Mouse (Mus musculus) hindbrain, embryonic 11.5 days (tissue): ENCODE measurements around the gene Mvp. TPM values are rescaled to one million over a fixed set of nuclear protein-coding genes. Genes with fewer than 3 reads are reported as not detected.

Experiments
- ATAC-seq: fragments of 200-750 bp; cut with Nextera tagmentation; 2 replicates; pipeline ENCODE4 v1.8.0; 2017; ENCODE audit warnings: mild to moderate bottlenecking, moderate TSS enrichment, moderate library complexity; ENCODE audit not compliant: low FRiP score
- DNase-seq: peaks from one replicate; pipeline ENCODE4 v3.0.0-alpha.2; 2015; ENCODE audit warnings: low spot score
- H3K27ac ChIP-seq: fragments of 300-500 bp; sonication (generic); 2 replicates; pipeline ENCODE4 v1.5.1; 2014; ENCODE audit warnings: mild to moderate bottlenecking, low read depth, low read length
- H3K27me3 ChIP-seq: fragments of 300-500 bp; sonication (generic); 2 replicates; pipeline ENCODE4 v1.6.1; 2014; ENCODE audit warnings: mild to moderate bottlenecking, low read length, moderate library complexity, mixed read lengths; ENCODE audit not compliant: control insufficient read depth, insufficient read depth
- H3K36me3 ChIP-seq: fragments of 300-500 bp; sonication (generic); 2 replicates; pipeline ENCODE4 v1.6.1; 2014; ENCODE audit warnings: mild to moderate bottlenecking, low read length, moderate library complexity, mixed read lengths; ENCODE audit not compliant: control insufficient read depth, insufficient read depth
- H3K4me1 ChIP-seq: fragments of 300-500 bp; sonication (generic); replicated peaks from 2 replicates; pipeline ENCODE4 v1.6.1; 2014; ENCODE audit warnings: low read length, mixed read lengths; ENCODE audit not compliant: control insufficient read depth, insufficient read depth
- H3K4me2 ChIP-seq: fragments of 300-500 bp; sonication (generic); replicated peaks from 2 replicates; pipeline ENCODE4 v1.6.1; 2014; ENCODE audit warnings: mild to moderate bottlenecking, low read depth, low read length
- H3K4me3 ChIP-seq: fragments of 300-500 bp; sonication (generic); 2 replicates; pipeline ENCODE4 v1.5.1; 2014; ENCODE audit warnings: low read depth, low read length
- H3K9ac ChIP-seq: fragments of 300-500 bp; sonication (generic); 2 replicates; pipeline ENCODE4 v1.6.1; 2014; ENCODE audit warnings: low read depth, low read length
- H3K9me3 ChIP-seq: fragments of 300-500 bp; sonication (generic); 2 replicates; pipeline ENCODE4 v1.6.1; 2016; ENCODE audit warnings: low read length; ENCODE audit not compliant: control insufficient read depth
- WGBS: fragments of 180-500 bp; shearing (Covaris S2); extraction: QIAGEN DNeasy Blood & Tissue Kit; methylation state at CpG from one replicate; pipeline ENCODE4 v1.1.7; 2014; 5-methylcytosine and 5-hydroxymethylcytosine counted together
- polyA plus RNA-seq: library from polyadenylated mRNA; unstranded; fragments of >200 nt; fragmentation: Nextera tagmentation; extraction: Ambion mirVana; gene quantifications from 2 replicates; pipeline ENCODE4 v1.2.1, GENCODE M21; 2014

Gene Mvp
- polyA plus RNA-seq, 1 experiment from 2014 or later, result 3.4 TPM

DNA sequence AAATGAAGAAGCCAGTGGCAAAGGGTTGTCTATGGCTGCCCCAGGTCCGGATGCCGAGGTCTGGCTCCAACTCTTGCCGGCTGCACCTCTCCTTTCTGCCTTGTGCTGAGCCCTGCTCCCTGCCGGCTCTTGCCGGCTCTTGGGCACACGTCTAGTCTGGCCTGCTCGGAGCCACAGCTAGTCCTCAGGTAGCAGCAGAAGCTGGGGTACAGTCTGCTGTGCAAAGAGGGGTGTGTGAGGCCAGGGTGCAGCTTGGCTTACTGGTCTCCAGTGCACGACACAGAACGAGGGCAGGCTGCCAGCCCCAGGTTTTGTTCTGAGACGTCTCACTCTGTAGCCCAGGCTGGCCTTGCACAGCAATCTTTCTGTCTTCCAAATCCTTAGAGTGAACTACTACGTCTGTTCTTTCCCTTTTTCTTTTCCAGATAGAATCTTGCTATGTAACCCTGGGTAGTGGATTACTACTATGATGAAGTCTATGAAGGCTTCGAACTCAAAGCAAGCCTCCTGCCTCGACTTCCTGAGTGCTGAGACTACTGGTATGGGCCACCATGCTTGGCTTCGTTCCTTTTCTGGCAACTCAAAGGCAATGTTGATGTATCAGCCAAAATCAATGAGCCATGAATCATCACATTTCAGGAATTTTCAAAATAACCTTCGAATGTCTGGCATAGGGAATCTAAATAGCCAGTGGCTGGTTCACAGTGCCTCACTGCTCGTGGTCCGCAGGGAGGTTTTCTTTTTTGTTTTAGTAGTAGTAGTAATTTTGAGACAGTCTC, 4.9 kb downstream of the Mvp start:
- no peaks in the 10 kb centered on the region for H3K4me1 ChIP-seq
- no peak for DNase-seq
- no peaks in the 10 kb centered on the region for H3K9me3 ChIP-seq
- 0 out of 2 replicates have a peak overlapping the region, but pooled peaks have one; percentile 67 for H3K27ac ChIP-seq
- H3K36me3 ChIP-seq, result 0 out of 2 replicates have a peak, but pooled peaks cover 4% of the 10 kb centered on the region
- H3K9ac ChIP-seq, result no peak overlapping the region
- no peak for ATAC-seq
- no peaks in the 10 kb centered on the region for H3K27me3 ChIP-seq
- WGBS, result 87% methylated on average over 17 of the region's 17 CpGs
- no peak overlapping the region for H3K4me3 ChIP-seq
- H3K4me2 ChIP-seq, result no peak overlapping the region

DNA sequence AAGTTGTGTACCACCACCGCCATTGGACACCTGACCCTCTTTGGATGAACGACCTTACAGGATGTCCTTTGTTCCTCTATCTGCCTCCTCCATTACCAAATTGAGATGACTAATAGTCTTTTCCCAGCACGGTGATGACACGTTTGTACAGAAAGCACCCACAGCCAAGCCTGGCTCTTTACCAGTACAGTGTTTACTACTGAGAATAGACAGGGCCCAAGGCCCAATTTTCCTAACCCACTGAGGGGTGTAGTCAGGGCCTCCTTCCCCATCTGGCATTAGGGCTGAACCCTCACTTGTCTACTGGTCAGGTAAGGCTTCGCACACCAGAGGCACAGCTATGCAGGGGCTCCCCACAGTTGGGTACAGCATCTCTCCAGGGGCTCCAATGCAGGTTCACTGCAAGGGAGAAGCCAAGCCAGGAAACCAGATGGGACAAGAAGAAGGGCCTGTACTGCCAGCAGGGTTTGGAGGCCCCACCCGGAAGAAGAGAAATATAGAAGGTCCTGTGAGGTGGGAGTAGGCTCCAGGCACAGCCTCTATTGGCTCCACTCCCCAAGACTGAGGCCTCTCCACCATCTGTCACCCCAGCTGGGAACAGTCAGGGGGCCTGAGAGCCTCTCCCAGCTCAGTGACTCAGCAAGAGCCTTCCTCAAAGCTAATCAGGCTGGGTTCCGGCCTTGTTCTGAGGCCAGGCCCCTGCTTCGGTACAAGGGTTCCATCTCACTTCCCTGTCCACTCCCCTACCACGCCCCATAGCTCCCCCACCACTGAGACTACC, 6.0 kb downstream of the Mvp start:
- H3K9ac ChIP-seq, result no peak overlapping the region
- H3K9me3 ChIP-seq, result no peaks in the 10 kb centered on the region
- WGBS, result 70% methylated on average over 9 of the region's 9 CpGs
- 0 out of 2 replicates have a peak, but pooled peaks cover 2% of the 10 kb centered on the region for H3K36me3 ChIP-seq
- H3K27me3 ChIP-seq, result no peaks in the 10 kb centered on the region
- peak; percentile 56; the same call in 1 of the 2 replicates for ATAC-seq
- DNase-seq, result no peak
- H3K27ac ChIP-seq, result peak overlapping the region; percentile 67
- no peaks in the 10 kb centered on the region for H3K4me1 ChIP-seq
- H3K4me3 ChIP-seq, result no peak overlapping the region
- no peak overlapping the region for H3K4me2 ChIP-seq

DNA sequence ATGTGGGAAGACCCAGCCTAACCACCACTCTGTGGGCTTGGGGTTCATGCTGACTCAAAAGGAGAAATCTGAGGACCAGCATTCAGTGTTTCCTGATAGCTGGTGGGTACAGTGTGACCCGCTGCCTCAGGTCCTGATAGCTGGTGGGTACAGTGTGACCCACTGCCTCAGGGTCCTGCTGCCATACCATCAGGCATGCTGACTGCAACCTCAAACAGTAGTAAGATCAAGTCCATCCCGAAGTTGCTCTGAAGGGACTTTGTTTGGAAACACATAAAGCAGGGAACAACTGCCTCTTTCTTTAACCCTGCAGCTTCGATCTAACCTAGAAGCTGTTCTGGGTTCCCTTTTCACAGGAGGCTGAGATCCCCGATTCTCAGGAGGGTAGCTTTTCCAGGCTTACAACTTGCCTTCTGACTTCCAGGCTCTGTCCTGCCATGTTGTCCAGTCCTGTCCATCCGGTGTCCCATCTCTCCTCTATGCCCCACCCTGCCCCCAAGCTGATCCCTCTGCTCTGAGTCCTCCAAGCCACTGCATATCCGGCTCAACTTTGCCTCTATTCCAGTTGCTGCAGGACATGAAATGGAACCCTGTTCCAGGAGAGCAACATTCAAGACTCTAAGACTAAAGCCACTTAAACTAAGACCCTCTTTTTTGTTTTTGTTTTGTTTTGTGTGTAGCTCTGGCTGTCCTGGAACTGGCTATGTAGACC, 7.0 kb downstream of the Mvp start:
- no peaks in the 10 kb centered on the region for H3K27me3 ChIP-seq
- no peaks in the 10 kb centered on the region for H3K36me3 ChIP-seq
- no peaks in the 10 kb centered on the region for H3K4me1 ChIP-seq
- no peak overlapping the region for H3K9ac ChIP-seq
- WGBS, result 83% methylated on average over 6 of the region's 6 CpGs
- H3K4me3 ChIP-seq, result no peak overlapping the region
- no peak for DNase-seq
- ATAC-seq, result no peak
- H3K27ac ChIP-seq, result no peak overlapping the region
- no peaks in the 10 kb centered on the region for H3K9me3 ChIP-seq
- no peak overlapping the region for H3K4me2 ChIP-seq

DNA sequence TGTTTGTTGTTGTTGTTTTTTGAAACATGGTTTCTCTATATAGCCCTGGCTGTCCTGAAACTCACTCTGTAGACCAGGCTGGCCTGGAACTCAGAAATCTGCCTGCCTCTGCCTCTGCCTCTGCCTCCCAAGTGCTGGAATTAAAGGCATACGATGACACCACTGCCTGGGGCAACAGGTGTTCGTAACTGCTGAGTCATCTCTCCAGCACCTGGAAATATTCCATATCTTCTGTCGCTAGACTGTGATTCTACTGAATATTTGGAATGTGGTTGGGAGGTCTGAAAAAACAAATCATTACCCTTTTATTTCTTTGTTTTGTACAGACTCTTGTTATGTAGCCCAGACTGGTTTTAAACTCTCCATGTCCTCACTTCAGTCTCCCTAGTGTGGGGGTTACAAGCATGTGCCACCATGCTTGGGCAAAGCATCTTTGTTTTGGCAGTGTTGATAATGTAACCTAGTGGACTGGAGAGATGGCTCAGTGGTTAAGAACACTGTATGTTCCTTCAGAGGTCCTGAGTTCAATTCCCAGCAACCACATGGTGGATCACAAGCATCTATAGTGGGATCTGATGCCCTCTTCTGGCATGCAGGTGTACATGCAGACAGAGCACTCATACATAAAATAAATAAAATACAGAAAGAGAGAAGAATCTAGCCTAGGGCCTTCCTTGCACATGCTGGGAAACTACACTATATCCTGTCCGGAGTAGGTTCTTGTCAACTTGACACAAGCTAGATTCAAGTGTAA, 10.1 kb downstream of the Mvp start:
- H3K9me3 ChIP-seq, result no peaks in the 10 kb centered on the region
- H3K4me3 ChIP-seq, result no peak overlapping the region

DNA sequence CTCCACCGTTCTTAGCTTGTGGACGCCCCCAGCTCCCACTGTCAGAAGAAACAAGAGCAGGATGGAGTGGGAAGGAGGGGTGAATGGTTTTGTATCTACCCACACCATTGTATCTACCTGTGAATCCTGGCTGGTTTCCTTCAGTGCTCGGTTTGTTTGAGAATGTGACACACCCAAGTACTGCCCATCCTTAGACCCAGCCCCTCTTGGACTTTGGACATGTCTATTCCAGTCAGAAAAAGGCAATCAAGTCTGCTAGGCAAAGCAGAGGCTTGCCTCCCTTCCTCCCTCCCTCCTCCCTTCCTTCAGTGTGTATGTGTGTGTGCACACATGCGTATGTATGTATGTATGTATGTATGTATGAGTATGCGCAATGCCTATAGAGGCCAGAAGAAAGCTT, 10.8 kb downstream of the Mvp start:
- H3K4me1 ChIP-seq, result no peaks in the 10 kb centered on the region
- H3K4me2 ChIP-seq, result no peak overlapping the region
- no peaks in the 10 kb centered on the region for H3K36me3 ChIP-seq
- H3K27me3 ChIP-seq, result no peaks in the 10 kb centered on the region
- 95% methylated on average over 5 of the region's 5 CpGs for WGBS
- ATAC-seq (no peak), DNase-seq (no peak)
- H3K9me3 ChIP-seq, result no peaks in the 10 kb centered on the region
- no peak overlapping the region for H3K4me3 ChIP-seq
- no peak overlapping the region for H3K27ac ChIP-seq
- no peak overlapping the region for H3K9ac ChIP-seq

More for the DNA sequence above, 10.1 kb downstream of the Mvp start:
- Histone ChIP-seq H3K27me3 (no peaks in the 10 kb centered on the region), H3K4me2 (no peak overlapping the region), H3K4me1 (no peaks in the 10 kb centered on the region), H3K27ac (no peak overlapping the region), H3K9ac (no peak overlapping the region), H3K36me3 (no peaks in the 10 kb centered on the region)
- ATAC-seq, result no peak
- WGBS, result 85% methylated on average over 4 of the region's 4 CpGs
- DNase-seq, result no peak

DNA sequence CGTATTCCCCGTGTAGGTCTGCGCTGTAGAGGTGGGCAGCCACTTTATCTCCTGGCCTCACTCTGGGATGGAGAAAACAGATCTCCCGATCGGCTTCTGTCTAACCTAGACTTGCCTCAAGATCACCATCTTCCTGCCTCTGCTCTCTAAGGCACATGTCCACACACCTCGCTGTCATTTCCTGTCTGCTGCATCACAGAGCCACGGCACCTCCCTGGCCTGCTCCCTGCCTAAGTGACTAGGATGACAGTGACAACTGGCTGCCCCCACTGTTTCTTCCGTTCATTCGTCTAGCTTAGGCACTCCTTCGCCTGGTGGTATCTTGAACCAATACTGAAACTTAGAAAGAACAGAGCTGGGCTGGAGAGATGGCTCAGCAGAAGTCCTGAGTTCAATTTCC, 14.9 kb downstream of the Mvp start:
- Histone ChIP-seq H3K27ac (no peak overlapping the region), H3K4me2 (no peak overlapping the region), H3K9ac (no peak overlapping the region), H3K36me3 (no peaks in the 10 kb centered on the region), H3K27me3 (no peaks in the 10 kb centered on the region), H3K4me1 (no peaks in the 10 kb centered on the region), H3K4me3 (no peak overlapping the region), H3K9me3 (no peaks in the 10 kb centered on the region)
- WGBS, result 86% methylated on average over 10 of the region's 10 CpGs
- ATAC-seq, result no peak
- DNase-seq, result no peak

GRCm38 (mm10) chr7:126996449-126996848, 18.0 kb downstream of the Mvp start:
- Histone ChIP-seq H3K4me1 (no peaks in the 10 kb centered on the region), H3K4me3 (no peak overlapping the region), H3K36me3 (no peaks in the 10 kb centered on the region), H3K27ac (no peak overlapping the region), H3K9ac (no peak overlapping the region), H3K4me2 (no peak overlapping the region), H3K27me3 (no peaks in the 10 kb centered on the region), H3K9me3 (no peaks in the 10 kb centered on the region)
- ATAC-seq (no peak), DNase-seq (no peak)
- 84% methylated on average over 4 of the region's 4 CpGs for WGBS

- no peak overlapping the region for H3K27ac ChIP-seq
- ATAC-seq (no peak), DNase-seq (no peak)
- 75% methylated on average over 8 of the region's 8 CpGs for WGBS
- no peaks in the 10 kb centered on the region for H3K9me3 ChIP-seq
- no peaks in the 10 kb centered on the region for H3K4me1 ChIP-seq
- no peak overlapping the region for H3K4me3 ChIP-seq
- no peaks in the 10 kb centered on the region for H3K36me3 ChIP-seq
- H3K9ac ChIP-seq, result no peak overlapping the region
- H3K27me3 ChIP-seq, result no peaks in the 10 kb centered on the region
- H3K4me2 ChIP-seq, result no peak overlapping the region
Measured at GRCm38 (mm10) chr7:126988816-126989215, 25.6 kb downstream of the Mvp start.
